Comparison of ENCODE assay signal across 8 mouse cellular contexts in genomic region chr7:16875310-16875325, GRCm38 (mm10). TPM values are rescaled to one million over a fixed set of nuclear protein-coding genes. Genes with fewer than 3 reads are reported as not detected.
A peak's percentile ranks its signal among the peaks of the same experiment; 100 is the strongest.
DNase-seq lines count a peak whose midpoint lies in the region; ATAC-seq lines count a peak whose summit lies in the region.

Gene Dact3 (plus strand): TSS chr7:16875317.

- 0% methylated on average over 1 of the region's 1 CpGs for WGBS in kidney, embryonic 15.5 days
- WGBS in hindbrain, embryonic 10.5 days, result 0% methylated on average over 1 of the region's 1 CpGs
- 8% methylated on average over 1 of the region's 1 CpGs for WGBS in liver, embryonic 12.5 days (ENCODE audit: insufficient replicate concordance)

- H3K36me3 ChIP-seq in kidney, embryonic 15.5 days, result peaks cover 17% of the 10 kb centered on the region; the same call in 1 of the 2 replicates
- H3K36me3 ChIP-seq in hindbrain, embryonic 10.5 days, result peaks cover 29% of the 10 kb centered on the region
- no peaks in the 10 kb centered on the region for H3K36me3 ChIP-seq in liver, embryonic 12.5 days

- peaks cover 38% of the 10 kb centered on the region for H3K4me1 ChIP-seq in kidney, embryonic 15.5 days
- no peaks in the 10 kb centered on the region; the same call in 1 of the 2 replicates for H3K4me1 ChIP-seq in brown adipose tissue, adult 24 weeks (ENCODE audit: control insufficient read depth, insufficient read depth, insufficient read length, low read length)
- H3K4me1 ChIP-seq in hindbrain, embryonic 10.5 days (replicated peaks), result peaks cover 50% of the 10 kb centered on the region
- H3K4me1 ChIP-seq in liver, embryonic 12.5 days, result peaks cover 34% of the 10 kb centered on the region

- peak within 1 kb of the TSS; percentile 81 for H3K4me3 ChIP-seq in kidney, embryonic 15.5 days (replicated peaks)
- H3K4me3 ChIP-seq in brown adipose tissue, adult 24 weeks (ENCODE audit: insufficient read depth, low read depth, low read length), result peak within 1 kb of the TSS; percentile 48
- peak within 1 kb of the TSS; percentile 82 for H3K4me3 ChIP-seq in hindbrain, embryonic 10.5 days
- H3K4me3 ChIP-seq in liver, embryonic 12.5 days, result peak within 1 kb of the TSS; percentile 65

- DNase-seq in kidney, postnatal 36 days, result no peak
- DNase-seq in hindbrain, embryonic 10.5 days (ENCODE audit: low spot score), result no peak
- no peak for DNase-seq in yolk sac, embryonic 10.5 days (ENCODE audit: low spot score)
- DNase-seq in adipocyte (ENCODE audit: low spot score), result no peak
- DNase-seq in cerebellum, adult 9-11 months, result no peak

- peak within 1 kb of the TSS; percentile 96 for H3K4me2 ChIP-seq in kidney, embryonic 15.5 days
- peak within 1 kb of the TSS; percentile 98 for H3K4me2 ChIP-seq in liver, embryonic 12.5 days

- H3K9me3 ChIP-seq in kidney, embryonic 15.5 days (replicated peaks), result no peaks in the 10 kb centered on the region
- no peaks in the 10 kb centered on the region for H3K9me3 ChIP-seq in hindbrain, embryonic 10.5 days
- H3K9me3 ChIP-seq in liver, embryonic 12.5 days (replicated peaks), result no peaks in the 10 kb centered on the region

- ATAC-seq in kidney, embryonic 15.5 days (replicated peaks; ENCODE audit: low FRiP score), result no peak
- ATAC-seq in liver, embryonic 12.5 days, result no peak

- peak within 1 kb of the TSS; percentile 95 for H3K27ac ChIP-seq in kidney, embryonic 15.5 days
- H3K27ac ChIP-seq in brown adipose tissue, adult 24 weeks (replicated peaks; ENCODE audit: low read depth, low read length), result peak within 1 kb of the TSS; percentile 37
- peak within 1 kb of the TSS; percentile 93 for H3K27ac ChIP-seq in hindbrain, embryonic 10.5 days
- peak within 1 kb of the TSS; percentile 58 for H3K27ac ChIP-seq in liver, embryonic 12.5 days

- H3K9ac ChIP-seq in kidney, embryonic 15.5 days, result peak within 1 kb of the TSS; percentile 81
- H3K9ac ChIP-seq in liver, embryonic 12.5 days, result peak within 1 kb of the TSS; percentile 65

- no peaks in the 10 kb centered on the region for H3K27me3 ChIP-seq in kidney, embryonic 15.5 days
- no peaks in the 10 kb centered on the region for H3K27me3 ChIP-seq in hindbrain, embryonic 10.5 days (ENCODE audit: insufficient read depth, poor library complexity, severe bottlenecking)
- peaks cover 22% of the 10 kb centered on the region for H3K27me3 ChIP-seq in liver, embryonic 12.5 days (replicated peaks)

RNA-seq across cellular contexts. Expression of gene Dact3, which starts in this region (rescaled TPM):
- 2.6 TPM in 2 replicates for polyA plus RNA-seq in kidney, embryonic 15.5 days (2015; fragmentation: Nextera tagmentation; extraction: Ambion mirVana)
- polyA plus RNA-seq in brown adipose tissue, adult 24 weeks (2012; ENCODE audit: insufficient read depth, insufficient read length, missing spikeins), result 0.79 and 2.1 TPM in 2 replicates
- polyA plus RNA-seq in hindbrain, embryonic 10.5 days (2016; fragmentation: Nextera tagmentation; extraction: Ambion mirVana), result 3.2 and 4.9 TPM in 2 replicates
- 1.5 TPM in 2 replicates for polyA plus RNA-seq in liver, embryonic 12.5 days (2016; fragmentation: Nextera tagmentation; extraction: Ambion mirVana)

Comparison
In these comparisons a context has a peak if more than half of its experiments do, and no peak if none do; other contexts are left out.
1. H3K27ac ChIP-seq: peak in every context shown above with its lines; median percentile 95 in kidney, embryonic 15.5 days; 93 in hindbrain, embryonic 10.5 days; 58 in liver, embryonic 12.5 days; 37 in brown adipose tissue, adult 24 weeks.